Mouse (Mus musculus) MEL (cell line): ENCODE results near the gene Tgfbr3l.

Source experiments
- BHLHE40 ChIP-seq: IDR thresholded peaks from 2 replicates; pipeline ENCODE4 v1.6.1; 2012; ENCODE audit warnings: low read depth, mild to moderate bottlenecking, inconsistent platforms, low read length, improper control_type of control experiment, borderline replicate concordance
- CTCF ChIP-seq, 3 experiments: IDR thresholded peaks in 2 of 3; conservative IDR thresholded peaks in 1 of 3; 2 replicates each; pipeline ENCODE4 v1.5.1; 2011 to 2012; ENCODE audit warnings: low read length in 3 of 3, low read depth in 2 of 3, mild to moderate bottlenecking in 2 of 3, improper control_type of control experiment in 1 of 3, inconsistent platforms in 1 of 3, mixed read lengths in 1 of 3, moderate library complexity in 1 of 3; ENCODE audit not compliant: control insufficient read depth in 1 of 3, insufficient read depth in 1 of 3, poor library complexity in 1 of 3, severe bottlenecking in 1 of 3
- E2F4 ChIP-seq: IDR thresholded peaks from 2 replicates; pipeline ENCODE4 v1.6.1; 2011; ENCODE audit warnings: low read depth, low read length, improper control_type of control experiment, borderline replicate concordance
- MAFK ChIP-seq: IDR thresholded peaks from 2 replicates; pipeline ENCODE4 v1.6.1; 2011; ENCODE audit warnings: low read depth, mild to moderate bottlenecking, low read length, improper control_type of control experiment, borderline replicate concordance

GRCm38 (mm10) chr8:4247951-4248540 lies at the start of gene Tgfbr3l:
- TF ChIP-seq MAFK: no peak
- no peak for TF ChIP-seq CTCF (IDR thresholded peaks at IDR 0.05 in 2 of 3, conservative IDR thresholded peaks at IDR 0.05 in 1 of 3; ENCODE audit: control insufficient read depth in 1 of 3, insufficient read depth in 1 of 3, low read depth in 2 of 3, low read length in 3 of 3, poor library complexity in 1 of 3, severe bottlenecking in 1 of 3)
- no peak for TF ChIP-seq BHLHE40
- TF ChIP-seq E2F4: no peak
